ENCODE assay signal across 8 mouse cellular contexts in genomic region chr5:118421884-118422821, GRCm38 (mm10).
DNase-seq lines count a peak whose midpoint lies in the region; ATAC-seq lines count a peak whose summit lies in the region.

No protein-coding gene starts in this region.

- H3K4me3 ChIP-seq in liver, embryonic 12.5 days: no peak overlapping the region
- H3K4me3 ChIP-seq in hindbrain, embryonic 15.5 days: peak overlapping the region; percentile 32
- H3K4me3 ChIP-seq in midbrain, embryonic 11.5 days (ENCODE audit: low read depth, low read length): no peak overlapping the region

- H3K9ac ChIP-seq in liver, embryonic 12.5 days: 0 out of 2 replicates have a peak overlapping the region, but pooled peaks have one; percentile 9
- H3K9ac ChIP-seq in hindbrain, embryonic 15.5 days: peak overlapping the region; percentile 43
- peak overlapping the region; percentile 50 for H3K9ac ChIP-seq in midbrain, embryonic 11.5 days (ENCODE audit: low read length)

- ATAC-seq in liver, embryonic 12.5 days: no peak
- peak; percentile 92 for ATAC-seq in hindbrain, embryonic 15.5 days (ENCODE audit: low FRiP score, low read depth)
- ATAC-seq in midbrain, embryonic 11.5 days (ENCODE audit: low FRiP score): peak; percentile 78
- ATAC-seq in erythroblast, adult 5-6 weeks (replicated peaks; ENCODE audit: low FRiP score, poor library complexity, severe bottlenecking): no peak

- peaks cover 37% of the 10 kb centered on the region for H3K4me1 ChIP-seq in liver, embryonic 12.5 days
- H3K4me1 ChIP-seq in hindbrain, embryonic 15.5 days (replicated peaks): peaks cover 20% of the 10 kb centered on the region
- peaks cover 9% of the 10 kb centered on the region for H3K4me1 ChIP-seq in midbrain, embryonic 11.5 days (ENCODE audit: control insufficient read depth, insufficient read depth, low read length)

- no peaks in the 10 kb centered on the region for H3K36me3 ChIP-seq in liver, embryonic 12.5 days
- H3K36me3 ChIP-seq in hindbrain, embryonic 15.5 days: no peaks in the 10 kb centered on the region
- no peaks in the 10 kb centered on the region for H3K36me3 ChIP-seq in midbrain, embryonic 11.5 days (ENCODE audit: control insufficient read depth, insufficient read depth, low read length)

- no peaks in the 10 kb centered on the region for H3K9me3 ChIP-seq in liver, embryonic 12.5 days (replicated peaks)
- no peaks in the 10 kb centered on the region for H3K9me3 ChIP-seq in hindbrain, embryonic 15.5 days
- H3K9me3 ChIP-seq in midbrain, embryonic 11.5 days (ENCODE audit: control insufficient read depth, low read length): no peaks in the 10 kb centered on the region

- no peak for DNase-seq in liver
- DNase-seq in fibroblast of lung, adult 2 months (ENCODE audit: low read depth): peak; percentile 56
- peak; percentile 41 to 59 for DNase-seq in layer of hippocampus, postnatal 36 days
- DNase-seq in midbrain, embryonic 11.5 days (ENCODE audit: low spot score, missing footprints): peak; percentile 85
- peak; percentile 90 for DNase-seq in telencephalon, adult 2 months (ENCODE audit: low read depth, low spot score)

- H3K4me2 ChIP-seq in liver, embryonic 12.5 days: no peak overlapping the region
- H3K4me2 ChIP-seq in hindbrain, embryonic 15.5 days: peak overlapping the region; percentile 65
- H3K4me2 ChIP-seq in midbrain, embryonic 11.5 days: peak overlapping the region; percentile 35

- H3K27ac ChIP-seq in liver, embryonic 12.5 days: no peak overlapping the region
- H3K27ac ChIP-seq in hindbrain, embryonic 15.5 days (replicated peaks): peak overlapping the region; percentile 84
- H3K27ac ChIP-seq in midbrain, embryonic 11.5 days (ENCODE audit: low read depth, low read length): no peak overlapping the region

- WGBS in liver, embryonic 12.5 days (ENCODE audit: insufficient replicate concordance): 50% methylated on average over 32 of the region's 32 CpGs
- 41% methylated on average over 32 of the region's 32 CpGs for WGBS in hindbrain, embryonic 15.5 days
- WGBS in midbrain, embryonic 11.5 days: 54% methylated on average over 31 of the region's 32 CpGs

- H3K27me3 ChIP-seq in liver, embryonic 12.5 days (replicated peaks): peaks cover 59% of the 10 kb centered on the region
- H3K27me3 ChIP-seq in hindbrain, embryonic 15.5 days: no peaks in the 10 kb centered on the region
- no peaks in the 10 kb centered on the region for H3K27me3 ChIP-seq in midbrain, embryonic 11.5 days (ENCODE audit: control insufficient read depth, insufficient read depth, low read length)

Comparison
In these comparisons a context has a peak if more than half of its experiments do, and no peak if none do; other contexts are left out.
1. ATAC-seq: peak in hindbrain, embryonic 15.5 days (single experiment) and midbrain, embryonic 11.5 days (single experiment); none in liver, embryonic 12.5 days (single experiment) and erythroblast, adult 5-6 weeks (single experiment).
2. Peak in every context shown above with its lines, with median percentiles within 50 percentile points of each other: H3K9ac ChIP-seq.